Mouse (Mus musculus): ENCODE results near the gene Prap1. TPM values are rescaled to one million over a fixed set of nuclear protein-coding genes. Genes with fewer than 3 reads are reported as not detected.
"Not testable (repeated sequence)": the region's sequence is repeated elsewhere in the genome, so short reads cannot be mapped to it uniquely, and the experiment has no call there.

The Prap1 gene
- polyA plus RNA-seq, 1 experiment from 2014 or later = 0.38 TPM

DNA sequence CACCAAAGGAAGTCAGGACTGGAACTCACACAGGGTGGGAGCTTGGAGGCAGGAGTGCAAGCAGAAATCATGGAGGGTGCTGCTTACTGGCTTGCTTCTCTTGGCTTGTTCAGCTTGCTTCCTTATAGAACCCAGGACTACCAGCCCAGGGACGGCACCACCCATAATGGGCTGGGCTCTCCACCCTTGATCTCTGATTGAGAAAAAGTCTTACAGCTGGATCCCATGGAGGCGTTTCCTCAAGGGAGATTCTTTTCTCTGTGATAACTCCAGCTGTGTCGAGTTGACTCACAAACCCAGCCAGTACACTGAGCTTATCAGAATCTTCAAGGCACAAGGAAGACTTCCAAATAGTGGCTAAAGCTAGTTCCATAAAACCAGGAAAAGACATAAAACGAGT, 29.6 kb downstream of the Prap1 start:
- no peaks in the 10 kb centered on the region for H3K36me3 ChIP-seq (ENCODE audit: control insufficient read depth, insufficient read depth, low read length)
- no peaks in the 10 kb centered on the region for H3K9me3 ChIP-seq (ENCODE audit: control insufficient read depth, low read length)
- peaks cover 4% of the 10 kb centered on the region for H3K4me1 ChIP-seq (ENCODE audit: control insufficient read depth, insufficient read depth, low read length)
- H3K4me3 ChIP-seq (ENCODE audit: low read length) = no peak overlapping the region
- 43% methylated on average over 4 of the region's 4 CpGs for WGBS
- ATAC-seq (ENCODE audit: low FRiP score, low TSS enrichment) = no peak
- H3K27me3 ChIP-seq (ENCODE audit: control insufficient read depth, insufficient read depth, low read length) = no peaks in the 10 kb centered on the region
- H3K27ac ChIP-seq (ENCODE audit: low read depth, low read length) = no peak overlapping the region
- no peak overlapping the region for H3K9ac ChIP-seq (ENCODE audit: low read depth, low read length)
- H3K4me2 ChIP-seq (replicated peaks; ENCODE audit: low read depth, low read length) = no peak overlapping the region

DNA sequence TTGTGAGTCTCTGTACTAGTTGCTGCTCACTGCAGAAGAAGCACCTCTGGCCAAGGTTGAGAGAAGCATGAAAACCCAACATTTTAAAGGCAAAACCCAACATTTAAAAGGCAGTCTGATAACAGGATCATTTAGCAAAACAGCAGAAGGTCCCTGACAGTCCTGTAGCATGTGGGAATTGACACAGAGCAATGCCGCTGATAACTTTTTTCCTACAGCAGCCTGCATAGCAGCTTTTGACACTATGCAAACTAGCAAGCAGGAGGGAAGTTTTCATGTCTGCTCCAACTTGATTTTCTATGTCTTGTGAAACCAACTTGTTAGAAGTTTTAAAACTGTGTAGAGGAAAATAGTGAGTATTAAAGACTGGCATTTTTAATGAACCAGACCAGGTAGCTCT, 31.2 kb downstream of the Prap1 start:
- 95% methylated on average over 1 of the region's 1 CpGs for WGBS
- H3K4me1 ChIP-seq (ENCODE audit: control insufficient read depth, insufficient read depth, low read length) = peaks cover 4% of the 10 kb centered on the region
- no peak overlapping the region for H3K4me2 ChIP-seq (replicated peaks; ENCODE audit: low read depth, low read length)
- no peak overlapping the region for H3K27ac ChIP-seq (ENCODE audit: low read depth, low read length)
- H3K9me3 ChIP-seq (ENCODE audit: control insufficient read depth, low read length) = no peaks in the 10 kb centered on the region
- H3K27me3 ChIP-seq (ENCODE audit: control insufficient read depth, insufficient read depth, low read length) = no peaks in the 10 kb centered on the region
- ATAC-seq (ENCODE audit: low FRiP score, low TSS enrichment) = no peak
- peaks cover 4% of the 10 kb centered on the region; the same call in 1 of the 2 replicates for H3K36me3 ChIP-seq (ENCODE audit: control insufficient read depth, insufficient read depth, low read length)
- no peak overlapping the region for H3K9ac ChIP-seq (ENCODE audit: low read depth, low read length)
- H3K4me3 ChIP-seq (ENCODE audit: low read length) = no peak overlapping the region

DNA sequence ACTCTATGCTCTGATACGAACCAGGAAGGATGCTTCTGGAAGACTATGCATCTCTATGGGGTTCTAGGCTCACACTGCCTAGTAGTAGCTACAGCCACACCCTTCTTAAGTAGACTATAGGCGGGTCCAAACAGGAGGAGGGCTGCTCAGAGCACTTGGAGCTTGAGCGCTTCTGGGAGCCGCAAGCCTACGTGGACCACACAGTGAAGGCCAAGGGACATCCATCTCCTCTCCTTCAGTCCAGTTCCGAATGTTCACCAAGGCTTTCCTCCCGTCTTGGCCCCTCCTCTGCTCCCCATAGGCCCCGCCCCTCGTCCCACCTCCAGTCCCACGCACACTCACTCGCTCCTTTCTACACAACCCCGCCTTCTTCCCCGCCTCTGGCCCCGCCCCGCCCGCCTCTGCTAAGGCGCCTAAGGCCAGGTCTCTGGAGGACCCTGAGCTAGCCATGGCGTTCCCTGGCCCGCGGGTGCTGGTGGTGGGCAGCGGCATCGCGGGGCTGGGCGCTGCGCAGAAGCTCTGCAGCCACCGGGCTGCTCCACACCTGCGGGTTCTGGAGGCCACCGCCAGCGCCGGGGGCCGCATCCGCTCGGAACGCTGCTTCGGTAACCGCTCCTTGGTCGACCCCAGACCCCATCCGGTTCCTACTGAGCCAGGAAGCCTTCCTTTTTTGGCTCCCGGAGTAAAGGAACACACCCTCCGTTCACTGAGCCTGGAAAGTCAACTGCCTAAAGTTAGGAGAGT, 32.3 kb downstream of the Prap1 start:
- Histone ChIP-seq H3K36me3 (ENCODE audit: control insufficient read depth, insufficient read depth, low read length) (peaks cover 14% of the 10 kb centered on the region; the same call in 1 of the 2 replicates), H3K4me3 (ENCODE audit: low read length) (peak overlapping the region; percentile 65), H3K27me3 (ENCODE audit: control insufficient read depth, insufficient read depth, low read length) (no peaks in the 10 kb centered on the region), H3K4me1 (ENCODE audit: control insufficient read depth, insufficient read depth, low read length) (peaks cover 4% of the 10 kb centered on the region), H3K9me3 (ENCODE audit: control insufficient read depth, low read length) (no peaks in the 10 kb centered on the region), H3K4me2 (replicated peaks; ENCODE audit: low read depth, low read length) (peak overlapping the region; percentile 81), H3K27ac (ENCODE audit: low read depth, low read length) (no peak overlapping the region), H3K9ac (ENCODE audit: low read depth, low read length) (peak overlapping the region; percentile 77)
- peak; percentile 99 for ATAC-seq (ENCODE audit: low FRiP score, low TSS enrichment)
- 2% methylated on average over 40 of the region's 40 CpGs for WGBS

DNA sequence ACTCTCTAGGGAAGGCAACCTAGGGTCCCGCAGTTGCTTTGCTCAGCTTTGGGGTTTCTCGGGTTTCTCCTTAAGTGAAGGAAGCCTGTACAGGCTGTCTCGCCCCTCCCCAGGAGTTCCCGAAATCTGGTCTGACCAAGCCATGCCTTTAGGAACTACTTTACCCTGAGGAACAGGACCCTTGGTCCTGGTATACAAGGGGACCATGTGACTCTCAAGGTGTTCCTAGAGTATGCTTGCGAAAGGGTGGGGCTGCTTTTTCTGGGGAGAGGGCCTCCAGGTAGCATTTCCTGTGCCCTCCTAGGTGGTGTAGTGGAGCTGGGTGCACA, 32.8 kb downstream of the Prap1 start:
- Histone ChIP-seq H3K9ac (ENCODE audit: low read depth, low read length) (peak overlapping the region; percentile 77), H3K36me3 (ENCODE audit: control insufficient read depth, insufficient read depth, low read length) (peaks cover 18% of the 10 kb centered on the region; the same call in 1 of the 2 replicates), H3K9me3 (ENCODE audit: control insufficient read depth, low read length) (no peaks in the 10 kb centered on the region), H3K4me2 (replicated peaks; ENCODE audit: low read depth, low read length) (peak overlapping the region; percentile 81), H3K27me3 (ENCODE audit: control insufficient read depth, insufficient read depth, low read length) (no peaks in the 10 kb centered on the region), H3K4me1 (ENCODE audit: control insufficient read depth, insufficient read depth, low read length) (peaks cover 4% of the 10 kb centered on the region), H3K4me3 (ENCODE audit: low read length) (peak overlapping the region; percentile 65), H3K27ac (ENCODE audit: low read depth, low read length) (no peak overlapping the region)
- 4% methylated on average over 5 of the region's 5 CpGs for WGBS
- 0 out of 2 replicates have a peak, but pooled peaks have one; percentile 3 for ATAC-seq (ENCODE audit: low FRiP score, low TSS enrichment)

DNA sequence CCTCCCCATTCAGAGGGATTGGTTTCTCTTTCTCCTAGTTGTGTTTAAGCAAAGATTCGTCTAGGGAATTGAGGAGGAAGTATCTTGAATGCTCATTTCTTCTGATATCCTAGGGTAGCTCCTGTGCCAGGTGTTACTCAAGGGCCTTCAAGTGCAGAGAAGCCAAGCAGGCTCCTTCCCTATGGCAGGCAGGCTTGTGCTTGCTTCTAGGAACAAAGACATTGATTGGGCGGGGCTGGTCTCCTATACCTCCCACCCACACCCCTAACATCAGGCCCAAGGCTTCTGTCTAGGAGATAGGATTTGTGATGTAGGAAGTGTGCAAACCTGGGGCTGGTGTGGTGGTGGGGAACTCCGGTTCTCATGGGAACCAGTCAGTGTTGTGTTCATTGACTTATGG, 33.7 kb downstream of the Prap1 start:
- Histone ChIP-seq H3K36me3 (ENCODE audit: control insufficient read depth, insufficient read depth, low read length) (peaks cover 18% of the 10 kb centered on the region; the same call in 1 of the 2 replicates), H3K9me3 (ENCODE audit: control insufficient read depth, low read length) (no peaks in the 10 kb centered on the region), H3K4me1 (ENCODE audit: control insufficient read depth, insufficient read depth, low read length) (peaks cover 4% of the 10 kb centered on the region), H3K9ac (ENCODE audit: low read depth, low read length) (no peak overlapping the region), H3K27ac (ENCODE audit: low read depth, low read length) (no peak overlapping the region), H3K27me3 (ENCODE audit: control insufficient read depth, insufficient read depth, low read length) (no peaks in the 10 kb centered on the region), H3K4me3 (ENCODE audit: low read length) (no peak overlapping the region), H3K4me2 (replicated peaks; ENCODE audit: low read depth, low read length) (no peak overlapping the region; the same call in 1 of the 2 replicates)
- 92% methylated on average over 3 of the region's 3 CpGs for WGBS
- ATAC-seq (ENCODE audit: low FRiP score, low TSS enrichment) = no peak

DNA sequence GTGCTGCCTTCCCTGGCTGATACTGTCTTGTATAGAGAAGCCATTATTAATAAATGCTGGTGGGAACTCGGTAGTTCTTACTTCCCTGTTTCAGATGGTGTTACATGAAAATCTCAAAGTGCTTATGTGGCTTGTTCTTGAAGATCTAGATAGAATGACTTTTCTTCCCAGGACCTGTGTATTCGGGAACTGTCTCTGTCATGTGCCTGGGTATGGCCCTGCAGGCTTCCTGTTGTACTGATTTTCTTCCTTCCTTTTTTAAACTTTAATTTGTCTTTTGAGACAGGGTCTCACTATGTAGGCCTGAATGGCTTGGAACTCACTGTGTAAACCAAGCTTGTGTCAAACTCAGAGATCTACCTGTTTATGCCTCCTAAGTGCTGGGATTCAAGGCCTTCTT, 34.7 kb downstream of the Prap1 start:
- Histone ChIP-seq H3K9ac (ENCODE audit: low read depth, low read length) (no peak overlapping the region), H3K27ac (ENCODE audit: low read depth, low read length) (no peak overlapping the region), H3K9me3 (ENCODE audit: control insufficient read depth, low read length) (no peaks in the 10 kb centered on the region), H3K4me3 (ENCODE audit: low read length) (no peak overlapping the region), H3K4me2 (replicated peaks; ENCODE audit: low read depth, low read length) (no peak overlapping the region), H3K36me3 (ENCODE audit: control insufficient read depth, insufficient read depth, low read length) (peaks cover 18% of the 10 kb centered on the region; the same call in 1 of the 2 replicates), H3K27me3 (ENCODE audit: control insufficient read depth, insufficient read depth, low read length) (no peaks in the 10 kb centered on the region), H3K4me1 (ENCODE audit: control insufficient read depth, insufficient read depth, low read length) (peaks cover 4% of the 10 kb centered on the region)
- WGBS = 86% methylated on average over 2 of the region's 2 CpGs
- no peak for ATAC-seq (ENCODE audit: low FRiP score, low TSS enrichment)

DNA sequence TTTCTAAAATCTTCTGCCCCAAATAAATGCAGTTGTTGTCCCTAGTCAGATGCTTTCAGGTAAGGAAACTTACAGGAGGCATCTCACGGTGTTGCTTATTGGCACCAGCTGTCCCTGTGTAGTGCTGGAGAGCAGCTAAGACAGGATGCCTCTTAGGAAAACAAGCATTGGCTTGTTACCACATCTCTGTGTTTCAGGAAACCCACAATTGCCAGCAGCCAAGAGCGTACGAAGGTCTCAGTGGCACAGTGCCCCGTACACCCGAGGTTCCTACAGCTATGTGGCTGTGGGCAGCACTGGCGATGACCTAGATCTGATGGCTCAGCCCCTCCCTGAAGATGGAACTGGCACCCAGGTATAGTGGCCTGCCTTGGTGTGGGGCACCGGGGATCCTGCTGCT, 39.0 kb downstream of the Prap1 start:
- H3K27ac ChIP-seq (ENCODE audit: low read depth, low read length); H3K9me3 ChIP-seq (ENCODE audit: control insufficient read depth, low read length); H3K4me2 ChIP-seq (replicated peaks; ENCODE audit: low read depth, low read length); ATAC-seq (ENCODE audit: low FRiP score, low TSS enrichment); H3K4me3 ChIP-seq (ENCODE audit: low read length); H3K9ac ChIP-seq (ENCODE audit: low read depth, low read length); H3K4me1 ChIP-seq (ENCODE audit: control insufficient read depth, insufficient read depth, low read length); H3K27me3 ChIP-seq (ENCODE audit: control insufficient read depth, insufficient read depth, low read length): not testable (repeated sequence)
- H3K36me3 ChIP-seq (ENCODE audit: control insufficient read depth, insufficient read depth, low read length) = peaks cover 18% of the 10 kb centered on the region; the same call in 1 of the 2 replicates
- 89% methylated on average over 7 of the region's 7 CpGs for WGBS

DNA sequence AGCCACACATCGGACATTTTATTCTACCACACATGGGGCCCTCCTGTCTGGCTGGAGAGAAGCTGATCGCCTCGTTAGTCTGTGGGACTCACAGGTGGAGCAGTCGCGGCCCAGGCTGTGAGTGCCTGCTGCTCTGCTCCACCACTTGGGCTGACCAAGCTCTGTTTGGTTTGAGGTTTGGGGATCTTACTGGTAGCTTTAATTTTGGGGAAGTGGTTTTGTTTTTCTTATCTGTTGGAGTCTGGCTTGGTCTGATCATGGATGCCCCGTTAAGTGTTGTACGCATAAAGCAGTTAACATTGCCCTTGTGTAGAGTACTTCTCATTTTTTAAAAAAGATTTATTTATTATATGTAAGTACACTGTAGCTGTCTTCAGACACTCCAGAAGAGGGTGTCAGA, 40.8 kb downstream of the Prap1 start:
- H3K27me3 ChIP-seq (ENCODE audit: control insufficient read depth, insufficient read depth, low read length); H3K4me2 ChIP-seq (replicated peaks; ENCODE audit: low read depth, low read length); H3K4me1 ChIP-seq (ENCODE audit: control insufficient read depth, insufficient read depth, low read length); H3K27ac ChIP-seq (ENCODE audit: low read depth, low read length); ATAC-seq (ENCODE audit: low FRiP score, low TSS enrichment); H3K9me3 ChIP-seq (ENCODE audit: control insufficient read depth, low read length); H3K9ac ChIP-seq (ENCODE audit: low read depth, low read length); H3K4me3 ChIP-seq (ENCODE audit: low read length): not testable (repeated sequence)
- WGBS = 94% methylated on average over 3 of the region's 7 CpGs
- peaks cover 18% of the 10 kb centered on the region; the same call in 1 of the 2 replicates for H3K36me3 ChIP-seq (ENCODE audit: control insufficient read depth, insufficient read depth, low read length)

DNA sequence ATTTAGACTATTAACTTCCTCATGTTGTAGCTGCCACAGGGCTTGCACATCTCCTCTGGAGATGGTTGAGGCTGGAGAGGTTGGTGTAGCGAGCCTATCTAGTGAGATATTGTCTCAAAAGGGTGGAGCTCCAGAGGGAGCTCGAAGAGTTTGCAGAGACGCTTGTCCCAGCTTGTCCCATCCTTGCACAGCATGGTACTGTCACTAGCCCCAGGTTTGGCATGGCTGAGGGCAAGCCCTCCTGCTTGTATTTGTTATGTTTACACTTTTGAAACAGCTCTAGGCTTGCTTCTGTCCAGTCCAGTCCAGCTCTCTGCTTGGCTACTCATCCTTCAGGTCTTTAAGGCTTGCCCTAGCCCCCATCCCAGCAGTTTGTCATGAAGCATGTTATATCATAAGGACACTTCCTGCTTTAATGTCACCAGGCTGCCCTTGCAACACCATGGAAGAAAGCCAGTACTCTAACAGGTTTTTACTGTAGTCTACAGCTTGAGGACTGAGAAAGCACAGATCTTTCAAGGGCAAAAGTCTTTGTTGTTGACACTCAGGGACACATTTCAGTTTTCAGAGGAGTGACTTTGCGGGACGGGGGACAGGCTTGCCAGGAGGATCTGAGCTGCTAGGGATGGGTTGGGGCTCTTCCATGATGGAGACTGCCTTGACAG, 42.0 kb downstream of the Prap1 start:
- Histone ChIP-seq H3K4me2 (replicated peaks; ENCODE audit: low read depth, low read length) (no peak overlapping the region), H3K27ac (ENCODE audit: low read depth, low read length) (no peak overlapping the region), H3K4me3 (ENCODE audit: low read length) (no peak overlapping the region), H3K9me3 (ENCODE audit: control insufficient read depth, low read length) (no peaks in the 10 kb centered on the region), H3K9ac (ENCODE audit: low read depth, low read length) (no peak overlapping the region), H3K36me3 (ENCODE audit: control insufficient read depth, insufficient read depth, low read length) (peaks cover 7% of the 10 kb centered on the region; the same call in 1 of the 2 replicates), H3K27me3 (ENCODE audit: control insufficient read depth, insufficient read depth, low read length) (no peaks in the 10 kb centered on the region), H3K4me1 (ENCODE audit: control insufficient read depth, insufficient read depth, low read length) (no peaks in the 10 kb centered on the region)
- WGBS = 88% methylated on average over 5 of the region's 5 CpGs
- no peak for ATAC-seq (ENCODE audit: low FRiP score, low TSS enrichment)
